Mouse (Mus musculus): ENCODE results near the gene Pheta2.

Gene Pheta2

GRCm38 (mm10) chr15:82338593-82339112 lies at the start of gene Pheta2, which contains the start of the genes Naga and Smdt1:
Gene Pheta2 (plus strand): TSS chr15:82338942.
Gene Naga (minus strand): TSS chr15:82338925.
Gene Smdt1 (plus strand): TSS chr15:82338959.
- in situ Hi-C loops (cut with MboI, MseI) = loop anchor here (25.0 kb wide), 2 partner anchors 1251 to 1751 kb away; no protein-coding TSS in a partner anchor

DNA sequence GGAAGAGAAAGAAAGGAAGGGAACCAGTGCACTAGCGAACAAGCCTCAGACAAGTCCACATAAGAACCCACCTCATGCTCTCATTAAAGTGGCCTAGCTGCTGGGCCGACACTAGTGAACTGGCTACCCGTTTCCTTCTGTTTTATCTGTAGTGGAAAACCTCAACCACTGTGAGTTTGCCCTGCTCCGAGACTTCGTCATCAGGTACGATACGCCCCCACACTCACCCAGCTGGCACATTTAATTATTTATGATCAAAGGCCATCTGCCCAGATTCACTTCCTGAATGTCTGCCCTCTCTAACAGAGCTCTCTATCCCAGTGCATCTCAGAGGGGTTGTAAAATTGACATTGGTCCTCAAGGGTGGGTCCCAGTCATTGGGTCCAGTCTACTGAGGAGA lies 48.5 kb upstream of the Pheta2 start:
- in situ Hi-C loops (cut with MboI, MseI) = no loop called here

DNA sequence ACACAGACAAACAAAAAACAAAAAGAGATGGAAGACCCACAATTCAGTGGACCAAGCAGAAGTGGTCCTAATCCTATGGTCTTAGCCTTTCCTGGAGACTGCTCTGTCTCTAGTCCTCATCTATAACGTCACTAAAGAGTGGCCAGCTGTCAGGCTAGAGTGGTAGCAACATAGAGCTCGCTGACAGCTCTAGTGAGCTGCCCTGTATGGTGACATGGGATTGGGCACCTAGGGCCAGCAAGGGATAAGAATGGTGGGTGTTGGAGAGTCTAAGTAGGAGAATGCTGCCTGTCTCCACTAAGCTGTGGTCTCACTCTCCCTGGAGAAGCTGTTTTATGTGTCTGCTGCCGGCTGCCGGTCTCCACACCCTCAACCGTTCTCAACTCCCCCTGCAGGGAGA lies 45.9 kb upstream of the Pheta2 start:
- in situ Hi-C loops (cut with MboI, MseI) = no loop called here

- in situ Hi-C loops (cut with MboI, MseI) = no loop called here
Measured at GRCm38 (mm10) chr15:82293271-82293711, 45.5 kb upstream of the Pheta2 start.

GRCm38 (mm10) chr15:82294059-82294458 lies 44.7 kb upstream of the Pheta2 start:
- in situ Hi-C loops (cut with MboI, MseI) = no loop called here

- in situ Hi-C loops (cut with MboI, MseI) = no loop called here
Measured at GRCm38 (mm10) chr15:82298764-82299561, 39.8 kb upstream of the Pheta2 start, which contains the start of gene Wbp2nl. Gene Wbp2nl (plus strand): TSS chr15:82298954.

DNA sequence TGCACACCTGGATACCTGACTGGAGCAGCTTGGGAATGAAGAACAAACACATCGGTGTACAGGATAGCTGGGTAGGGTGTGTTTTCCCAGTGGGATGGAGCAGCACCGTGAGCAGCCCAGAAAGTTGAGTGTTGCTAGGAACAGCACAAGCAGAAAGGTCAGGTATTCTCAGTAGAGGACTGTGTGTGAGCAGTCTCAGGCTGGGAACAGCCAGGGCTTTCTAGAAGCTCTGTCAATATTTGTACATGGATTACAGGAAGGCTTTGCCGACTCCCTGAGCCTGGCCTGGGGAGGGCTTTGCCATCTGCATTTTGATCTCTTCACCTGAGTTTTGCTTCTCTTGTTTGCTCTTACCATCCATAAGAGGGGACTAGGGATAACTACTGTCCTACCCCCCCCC lies 31.6 kb upstream of the Pheta2 start:
- in situ Hi-C loops (cut with MboI, MseI) = no loop called here

DNA sequence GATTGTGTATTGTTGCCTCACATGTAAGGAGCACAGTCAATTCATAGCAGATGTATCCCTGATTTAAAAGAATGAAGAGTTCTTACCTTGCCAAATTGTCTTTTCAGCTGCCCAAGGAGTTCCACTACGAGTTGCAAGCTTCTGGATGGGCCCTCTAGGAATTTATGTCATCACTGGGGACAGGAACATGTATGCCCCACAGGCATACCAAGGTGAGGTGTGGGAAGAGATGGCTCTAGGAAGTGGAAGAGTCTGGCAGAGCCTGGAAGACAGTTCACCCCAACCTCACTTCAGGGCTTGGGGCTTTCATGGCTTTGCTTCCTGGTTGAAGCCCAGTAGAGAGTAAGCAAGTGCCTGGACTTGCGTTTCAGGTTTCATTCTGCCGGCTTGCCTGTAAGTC lies 30.3 kb upstream of the Pheta2 start:
- in situ Hi-C loops (cut with MboI, MseI) = no loop called here

GRCm38 (mm10) chr15:82317839-82318238 lies 20.9 kb upstream of the Pheta2 start:
- in situ Hi-C loops (cut with MboI, MseI) = no loop called here

DNA sequence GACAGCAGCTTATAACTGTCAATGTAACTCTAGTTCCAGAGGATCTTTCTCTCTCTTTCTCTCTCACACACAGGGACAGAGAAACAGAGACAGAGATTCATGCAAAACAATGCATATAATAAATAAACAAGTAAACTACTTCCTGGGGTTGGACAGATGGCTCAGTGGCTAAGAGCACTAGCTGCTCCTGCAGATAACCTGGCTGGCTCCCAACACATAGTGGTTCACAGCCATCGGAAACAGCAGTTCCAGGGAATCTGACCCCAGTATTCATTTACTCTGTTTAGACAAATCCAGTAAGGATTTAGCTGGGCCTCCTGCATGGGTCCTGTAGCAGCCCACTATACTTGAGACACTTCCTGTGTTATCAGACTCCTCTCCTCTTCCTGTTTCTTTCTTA lies 19.1 kb upstream of the Pheta2 start:
- in situ Hi-C loops (cut with MboI, MseI) = no loop called here

GRCm38 (mm10) chr15:82322195-82322594 lies 16.5 kb upstream of the Pheta2 start:
- in situ Hi-C loops (cut with MboI, MseI) = no loop called here

- in situ Hi-C loops (cut with MboI, MseI) = loop anchor here (25.0 kb wide), 2 partner anchors 1238 to 1738 kb away; no protein-coding TSS in a partner anchor
Measured at GRCm38 (mm10) chr15:82325382-82325781, 13.4 kb upstream of the Pheta2 start.

GRCm38 (mm10) chr15:82335194-82335593 lies 3.5 kb upstream of the Pheta2 start:
- in situ Hi-C loops (cut with MboI, MseI) = loop anchor here (25.0 kb wide), 2 partner anchors 1248 to 1748 kb away; no protein-coding TSS in a partner anchor

- in situ Hi-C loops (cut with MboI, MseI) = loop anchor here (25.0 kb wide), 2 partner anchors 1249 to 1749 kb away; no protein-coding TSS in a partner anchor
Measured at GRCm38 (mm10) chr15:82336629-82337028, 2.1 kb upstream of the Pheta2 start.

DNA sequence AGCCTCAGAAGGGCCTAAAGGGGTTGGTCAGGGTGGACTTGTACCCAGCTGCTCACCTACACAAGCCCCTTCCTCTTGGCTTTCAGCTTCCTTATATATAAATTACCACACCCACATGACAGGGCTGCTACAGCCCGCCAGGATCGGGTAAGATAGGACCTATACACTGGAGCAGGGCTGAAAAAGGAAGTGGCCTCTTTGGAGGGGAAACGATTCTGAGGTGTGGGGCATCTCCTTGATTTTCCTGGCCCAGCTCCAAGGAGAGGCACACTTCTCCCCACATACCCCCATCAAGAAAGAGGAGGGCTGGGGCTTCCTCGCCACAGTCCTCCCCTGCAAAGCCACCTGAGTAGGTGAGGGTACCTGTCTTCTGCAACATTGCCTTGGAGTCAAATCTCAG lies 867 bp upstream of the Pheta2 start:
- in situ Hi-C loops (cut with MboI, MseI) = loop anchor here (25.0 kb wide), 2 partner anchors 1251 to 1751 kb away; no protein-coding TSS in a partner anchor

- in situ Hi-C loops (cut with MboI, MseI) = loop anchor here (25.0 kb wide), 2 partner anchors 1252 to 1752 kb away; no protein-coding TSS in a partner anchor
Measured at GRCm38 (mm10) chr15:82339150-82339549, 408 bp downstream of the Pheta2 start.

- in situ Hi-C loops (cut with MboI, MseI) = loop anchor here (5.0 to 25.0 kb wide), 3 partner anchors 62 to 1752 kb away; no protein-coding TSS in a partner anchor
Measured at GRCm38 (mm10) chr15:82339634-82340254, 1.0 kb downstream of the Pheta2 start.

DNA sequence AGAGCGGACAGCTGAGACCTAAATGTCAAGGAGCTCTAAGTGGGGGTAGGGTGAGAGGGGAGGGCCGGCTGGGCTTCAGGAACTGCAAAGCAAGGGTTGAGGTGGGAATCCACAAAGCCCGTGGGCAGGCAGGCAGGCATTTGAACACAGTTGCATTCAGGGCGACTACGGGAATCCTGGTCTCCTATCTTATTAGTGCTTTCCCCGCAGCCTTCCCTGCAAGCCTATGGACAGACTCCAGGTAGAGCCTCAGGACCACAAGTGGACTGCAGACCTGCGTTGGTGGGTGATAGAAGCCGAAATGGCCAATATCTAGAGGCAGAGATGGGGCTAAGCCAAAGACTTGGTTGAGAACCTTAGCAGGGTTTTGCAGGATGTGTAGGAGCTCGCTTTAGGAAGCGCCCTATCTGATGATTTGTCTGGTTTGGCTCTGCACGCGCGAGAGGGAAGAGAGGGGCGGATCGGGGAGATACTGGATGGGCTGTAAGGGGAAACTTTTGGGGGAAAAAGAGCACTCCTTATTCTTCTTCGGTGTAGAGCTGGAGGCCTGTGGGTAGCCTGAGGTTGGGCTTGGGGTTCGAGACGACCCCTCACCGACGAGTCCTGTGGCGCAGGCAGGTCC lies 1.8 kb downstream of the Pheta2 start:
- in situ Hi-C loops (cut with MboI, MseI) = loop anchor here (5.0 to 25.0 kb wide), 3 partner anchors 63 to 1753 kb away; no protein-coding TSS in a partner anchor

GRCm38 (mm10) chr15:82341036-82341501 lies 2.3 kb downstream of the Pheta2 start:
- in situ Hi-C loops (cut with MboI, MseI) = loop anchor here (5.0 to 25.0 kb wide), 3 partner anchors 64 to 1754 kb away; no protein-coding TSS in a partner anchor

DNA sequence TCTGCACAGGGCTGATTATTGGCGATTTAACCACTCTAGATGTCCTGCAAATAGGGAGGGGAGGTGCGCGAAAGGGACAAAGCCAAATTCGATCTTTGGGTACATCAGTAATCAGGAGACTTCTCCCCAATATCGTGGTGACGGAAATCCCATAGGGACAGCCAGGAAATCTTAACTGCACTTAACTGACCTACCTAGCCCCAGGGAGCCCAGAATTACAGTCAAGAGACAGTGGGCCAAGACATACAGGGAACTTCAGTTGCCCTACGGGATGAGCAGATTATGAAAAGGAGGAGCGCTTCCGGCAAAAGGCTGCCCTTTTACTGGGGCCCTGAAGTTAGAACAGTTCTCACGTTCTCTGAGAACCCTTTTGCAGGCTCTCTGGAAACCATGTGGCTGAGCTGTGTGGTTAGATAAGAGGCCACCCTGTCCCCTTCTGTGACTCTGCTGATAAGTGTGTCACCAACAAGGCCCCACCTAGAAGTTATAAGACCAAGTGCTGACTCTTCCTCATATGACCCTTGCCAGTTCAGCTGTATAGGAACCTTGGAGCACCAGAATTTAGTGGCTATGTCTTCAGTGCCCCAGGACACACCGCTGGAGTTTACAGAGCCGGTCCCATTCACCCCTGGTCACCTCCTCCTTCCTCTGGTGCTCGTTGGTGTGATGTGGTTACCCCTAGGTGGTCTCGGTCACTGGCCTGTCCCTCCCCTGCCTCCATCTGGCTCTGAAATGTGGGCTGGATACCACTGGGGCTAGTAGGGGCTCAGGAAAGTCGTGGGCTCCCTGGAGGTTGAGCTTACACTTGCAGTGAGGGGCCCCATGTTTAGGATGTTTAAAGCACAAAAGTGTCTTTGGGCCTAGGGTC lies 3.2 kb downstream of the Pheta2 start:
- in situ Hi-C loops (cut with MboI, MseI) = loop anchor here (5.0 to 25.0 kb wide), 3 partner anchors 65 to 1755 kb away; no protein-coding TSS in a partner anchor

Data from T-helper 2 cell (primary cell).